Mouse (Mus musculus): ENCODE data around the gene Lingo4. TPM values are rescaled to one million over a fixed set of nuclear protein-coding genes. Genes with fewer than 3 reads are reported as not detected.

Gene Lingo4
- total and polyA plus RNA-seq, 3 experiments: not detected

- no peaks in the 10 kb centered on the region for H3K27me3 ChIP-seq (replicated peaks)
- peaks cover 0 to 11% of the 10 kb centered on the region in 2 experiments for H3K36me3 ChIP-seq (replicated peaks in 1 of 2; ENCODE audit: control insufficient read depth in 1 of 2, insufficient read depth in 1 of 2, low read length in 1 of 2)
- no peak for DNase-seq (ENCODE audit: extremely low read depth)
- peaks cover 10% of the 10 kb centered on the region for H3K9me3 ChIP-seq (replicated peaks; ENCODE audit: low read length)
- H3K4me3 ChIP-seq (replicated peaks in 1 of 3; ENCODE audit: low read depth in 2 of 3, low read length in 2 of 3, poor library complexity in 1 of 3): no peak within 1 kb of the TSS
- H3K9ac ChIP-seq (ENCODE audit: insufficient read depth, low read depth): no peak within 1 kb of the TSS
- H3K4me1 ChIP-seq (ENCODE audit: control insufficient read depth in 1 of 2, insufficient read depth in 2 of 2): peaks cover 0 to 9% of the 10 kb centered on the region in 2 experiments; a peak in 2 of 4 replicates
- H3K27ac ChIP-seq (ENCODE audit: insufficient read depth, low read depth): no peak within 1 kb of the TSS
- no peaks in the 10 kb centered on the region for H3K79me2 ChIP-seq (replicated peaks; ENCODE audit: control insufficient read depth, extremely low read depth, insufficient read depth, poor library complexity, severe bottlenecking)
- in situ Hi-C loops (cut with MboI; ENCODE audit: low pct_ligation_motif_present, low pct_unique_long_range_greater_than_20kb, low sequenced_read_pairs): no loop called here
- H3K4me2 ChIP-seq (ENCODE audit: insufficient read depth, low read depth, poor library complexity, severe bottlenecking): no peak within 1 kb of the TSS
- TF ChIP-seq MAZ (IDR thresholded peaks at IDR 0.05; ENCODE audit: low read depth, low read length): no peak
- no peak for TF ChIP-seq MYC (IDR thresholded peaks at IDR 0.05; ENCODE audit: low read depth, low read length)
- no peak for TF ChIP-seq E2F4 (IDR thresholded peaks at IDR 0.05; ENCODE audit: insufficient replicate concordance, low read depth, low read length)
- TF ChIP-seq TCF12 (IDR thresholded peaks at IDR 0.05; ENCODE audit: low read depth, low read length): no peak
- dilution Hi-C loops (cut with MboI; ENCODE audit: extremely low pct_ligation_motif_present, extremely low pct_unique_long_range_greater_than_20kb, low sequenced_read_pairs): no loop called here
Measured at GRCm38 (mm10) chr3:94362138-94362537, 36.2 kb upstream of the Lingo4 start, which contains the start of gene C2cd4d. C2cd4d (plus strand) TSS chr3:94362438.

- no peaks in the 10 kb centered on the region for H3K27me3 ChIP-seq (replicated peaks)
- H3K79me2 ChIP-seq (replicated peaks; ENCODE audit: control insufficient read depth, extremely low read depth, insufficient read depth, poor library complexity, severe bottlenecking): no peaks in the 10 kb centered on the region
- H3K4me2 ChIP-seq (ENCODE audit: insufficient read depth, low read depth, poor library complexity, severe bottlenecking): no peak overlapping the region
- DNase-seq (ENCODE audit: extremely low read depth): no peak
- peaks cover 10% of the 10 kb centered on the region for H3K9me3 ChIP-seq (replicated peaks; ENCODE audit: low read length)
- dilution Hi-C loops (cut with MboI; ENCODE audit: extremely low pct_ligation_motif_present, extremely low pct_unique_long_range_greater_than_20kb, low sequenced_read_pairs): no loop called here
- in situ Hi-C loops (cut with MboI; ENCODE audit: low pct_ligation_motif_present, low pct_unique_long_range_greater_than_20kb, low sequenced_read_pairs): no loop called here
- H3K27ac ChIP-seq (ENCODE audit: insufficient read depth, low read depth): no peak overlapping the region
- no peak overlapping the region for H3K4me3 ChIP-seq (replicated peaks in 1 of 3; ENCODE audit: low read depth in 2 of 3, low read length in 2 of 3, poor library complexity in 1 of 3)
- H3K4me1 ChIP-seq (ENCODE audit: control insufficient read depth in 1 of 2, insufficient read depth in 2 of 2): peaks cover 0 to 9% of the 10 kb centered on the region in 2 experiments; a peak in 2 of 4 replicates
- H3K9ac ChIP-seq (ENCODE audit: insufficient read depth, low read depth): no peak overlapping the region
- TF ChIP-seq POLR2A (IDR thresholded peaks at IDR 0.05; ENCODE audit: low read depth, low read length) (no peak), ZC3H11A (IDR thresholded peaks at IDR 0.05; ENCODE audit: low read depth, low read length) (no peak), MAX (IDR thresholded peaks at IDR 0.05; ENCODE audit: low read length) (no peak), CTCF (conservative IDR thresholded peaks at IDR 0.05 in 1 of 2, IDR thresholded peaks at IDR 0.05 in 1 of 2; ENCODE audit: low read depth in 2 of 2, low read length in 2 of 2) (no peak), POLR2AphosphoS2 (IDR thresholded peaks at IDR 0.05; ENCODE audit: low read depth, low read length) (no peak), TBP (conservative IDR thresholded peaks at IDR 0.05; ENCODE audit: low read depth, low read length) (no peak)
- peaks cover 0 to 11% of the 10 kb centered on the region in 2 experiments for H3K36me3 ChIP-seq (replicated peaks in 1 of 2; ENCODE audit: control insufficient read depth in 1 of 2, insufficient read depth in 1 of 2, low read length in 1 of 2)
Measured at GRCm38 (mm10) chr3:94363291-94364153, 34.8 kb upstream of the Lingo4 start.

GRCm38 (mm10) chr3:94364154-94364526 is 34.2 kb upstream of the Lingo4 start:
- Histone ChIP-seq H3K4me3 (replicated peaks in 1 of 3; ENCODE audit: low read depth in 2 of 3, low read length in 2 of 3, poor library complexity in 1 of 3) (no peak overlapping the region), H3K27ac (ENCODE audit: insufficient read depth, low read depth) (no peak overlapping the region), H3K9ac (ENCODE audit: insufficient read depth, low read depth) (no peak overlapping the region), H3K9me3 (replicated peaks; ENCODE audit: low read length) (peaks cover 10% of the 10 kb centered on the region), H3K79me2 (replicated peaks; ENCODE audit: control insufficient read depth, extremely low read depth, insufficient read depth, poor library complexity, severe bottlenecking) (no peaks in the 10 kb centered on the region), H3K4me2 (ENCODE audit: insufficient read depth, low read depth, poor library complexity, severe bottlenecking) (no peak overlapping the region), H3K36me3 (replicated peaks in 1 of 2; ENCODE audit: control insufficient read depth in 1 of 2, insufficient read depth in 1 of 2, low read length in 1 of 2) (peaks cover 0 to 11% of the 10 kb centered on the region in 2 experiments), H3K4me1 (ENCODE audit: control insufficient read depth in 1 of 2, insufficient read depth in 2 of 2) (peaks cover 0 to 9% of the 10 kb centered on the region in 2 experiments; a peak in 2 of 4 replicates), H3K27me3 (replicated peaks) (no peaks in the 10 kb centered on the region)
- dilution Hi-C loops (cut with MboI; ENCODE audit: extremely low pct_ligation_motif_present, extremely low pct_unique_long_range_greater_than_20kb, low sequenced_read_pairs) (no loop called here), in situ Hi-C loops (cut with MboI; ENCODE audit: low pct_ligation_motif_present, low pct_unique_long_range_greater_than_20kb, low sequenced_read_pairs) (no loop called here)
- no peak for DNase-seq (ENCODE audit: extremely low read depth)
- TF ChIP-seq GABPA (IDR thresholded peaks at IDR 0.05; ENCODE audit: insufficient replicate concordance, low read depth, low read length) (no peak), MAFK (IDR thresholded peaks at IDR 0.05; ENCODE audit: insufficient replicate concordance, low read length) (no peak), USF1 (IDR thresholded peaks at IDR 0.05; ENCODE audit: low read depth, low read length) (no peak), MEF2A (IDR thresholded peaks at IDR 0.05; ENCODE audit: borderline replicate concordance, low read depth, low read length) (no peak), CTCF (conservative IDR thresholded peaks at IDR 0.05 in 1 of 2, IDR thresholded peaks at IDR 0.05 in 1 of 2; ENCODE audit: low read depth in 2 of 2, low read length in 2 of 2) (no peak), MAX (IDR thresholded peaks at IDR 0.05; ENCODE audit: low read length) (no peak), CHD2 (IDR thresholded peaks at IDR 0.05; ENCODE audit: low read length) (no peak), JUND (conservative IDR thresholded peaks at IDR 0.05; ENCODE audit: low read depth, low read length) (no peak), ZC3H11A (IDR thresholded peaks at IDR 0.05; ENCODE audit: low read depth, low read length) (no peak)
